Mouse (Mus musculus) ES-E14 (cell line): ENCODE measurements around the gene Lin28a.

ENCODE experiments used
- MAFK ChIP-seq: IDR thresholded peaks from 2 replicates; pipeline ENCODE4 v1.6.1; 2014; ENCODE audit warnings: mild to moderate bottlenecking, low read depth, low read length, inconsistent platforms; ENCODE audit not compliant: insufficient read depth
- ZC3H11A ChIP-seq: IDR thresholded peaks from 2 replicates; pipeline ENCODE4 v1.6.1; 2012; ENCODE audit warnings: low read depth, mild to moderate bottlenecking, inconsistent platforms, low read length, borderline replicate concordance
- ZNF384 ChIP-seq: IDR thresholded peaks from 2 replicates; pipeline ENCODE4 v1.6.1; 2012; ENCODE audit warnings: low read depth, low read length, inconsistent platforms

DNA sequence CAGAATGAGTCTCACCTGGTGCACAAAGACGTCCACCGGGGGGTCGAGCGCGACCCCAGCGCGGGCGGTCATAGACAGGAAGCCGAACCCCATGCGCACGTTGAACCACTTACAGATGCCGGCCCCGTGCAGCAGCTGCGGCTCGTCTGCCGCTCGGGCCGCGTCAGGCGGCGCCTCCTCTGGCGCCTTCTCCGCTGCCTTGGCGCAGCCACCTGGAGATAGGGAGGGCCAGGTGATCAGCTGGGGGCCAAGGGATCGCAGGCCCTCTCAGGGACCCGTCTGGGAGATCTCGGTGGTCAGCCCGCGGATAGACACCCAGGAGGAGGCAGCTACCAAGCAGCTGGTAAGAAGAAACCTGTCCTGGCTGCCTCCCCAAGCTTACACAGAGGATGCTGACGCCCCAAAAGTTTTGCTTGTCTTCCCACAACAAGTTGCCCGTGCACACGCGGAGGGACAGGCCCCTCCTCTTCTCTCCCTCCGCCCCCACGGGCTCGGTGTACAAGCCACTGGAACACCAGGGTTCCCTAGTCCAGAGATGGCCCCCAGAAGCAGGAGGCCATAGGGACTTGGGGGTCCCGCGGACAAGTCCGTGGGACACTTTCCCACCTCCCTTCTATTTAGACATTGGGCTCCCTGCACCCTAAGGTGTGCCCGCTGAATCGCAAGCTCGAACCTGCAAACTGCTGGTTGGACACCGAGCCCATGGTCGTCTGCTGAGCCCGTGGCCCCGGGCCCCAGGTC lies 433 bp downstream of the Lin28a start:
- TF ChIP-seq ZNF384 (no peak), ZC3H11A (no peak), MAFK (no peak)
